Mouse (Mus musculus): ENCODE results near the gene Supt3. TPM values are rescaled to one million over a fixed set of nuclear protein-coding genes. Genes with fewer than 3 reads are reported as not detected.

The Supt3 gene
- polyA plus RNA-seq, 1 experiment = 12.6 TPM

GRCm38 (mm10) chr17:45056894-45057293 is 279.9 kb downstream of the Supt3 start:
- TF ChIP-seq CTCF (IDR thresholded peaks at IDR 0.05; ENCODE audit: control insufficient read depth, insufficient read depth, low read length) (no peak), POLR2A (IDR thresholded peaks at IDR 0.05; ENCODE audit: borderline replicate concordance, control insufficient read depth, low read depth, low read length) (no peak)
- no peak overlapping the region for H3K4me3 ChIP-seq (replicated peaks; ENCODE audit: control insufficient read depth, low read depth, low read length)
- WGBS = 60% methylated on average over 2 of the region's 2 CpGs
- H3K4me1 ChIP-seq (ENCODE audit: control insufficient read depth, insufficient read depth, low read length) = no peaks in the 10 kb centered on the region; the same call in 1 of the 2 replicates
- H3K27ac ChIP-seq (ENCODE audit: control insufficient read depth, insufficient read depth, low read depth, low read length, poor library complexity) = no peak overlapping the region

- Histone ChIP-seq H3K4me3 (replicated peaks; ENCODE audit: control insufficient read depth, low read depth, low read length) (no peak overlapping the region), H3K4me1 (ENCODE audit: control insufficient read depth, insufficient read depth, low read length) (no peaks in the 10 kb centered on the region; the same call in 1 of the 2 replicates), H3K27ac (ENCODE audit: control insufficient read depth, insufficient read depth, low read depth, low read length, poor library complexity) (no peak overlapping the region)
- TF ChIP-seq CTCF (IDR thresholded peaks at IDR 0.05; ENCODE audit: control insufficient read depth, insufficient read depth, low read length) (no peak), POLR2A (IDR thresholded peaks at IDR 0.05; ENCODE audit: borderline replicate concordance, control insufficient read depth, low read depth, low read length) (no peak)
- 82% methylated on average over 6 of the region's 6 CpGs for WGBS
Measured at GRCm38 (mm10) chr17:45057780-45058179, 280.8 kb downstream of the Supt3 start.

- WGBS = 81% methylated on average over 6 of the region's 6 CpGs
- no peak for TF ChIP-seq CTCF (IDR thresholded peaks at IDR 0.05; ENCODE audit: control insufficient read depth, insufficient read depth, low read length)
- TF ChIP-seq POLR2A (IDR thresholded peaks at IDR 0.05; ENCODE audit: borderline replicate concordance, control insufficient read depth, low read depth, low read length) = no peak
- Histone ChIP-seq H3K4me1 (ENCODE audit: control insufficient read depth, insufficient read depth, low read length) (no peaks in the 10 kb centered on the region; the same call in 1 of the 2 replicates), H3K4me3 (replicated peaks; ENCODE audit: control insufficient read depth, low read depth, low read length) (no peak overlapping the region), H3K27ac (ENCODE audit: control insufficient read depth, insufficient read depth, low read depth, low read length, poor library complexity) (no peak overlapping the region)
Measured at GRCm38 (mm10) chr17:45058566-45059363, 281.8 kb downstream of the Supt3 start.

- no peak for TF ChIP-seq POLR2A (IDR thresholded peaks at IDR 0.05; ENCODE audit: borderline replicate concordance, control insufficient read depth, low read depth, low read length)
- TF ChIP-seq CTCF (IDR thresholded peaks at IDR 0.05; ENCODE audit: control insufficient read depth, insufficient read depth, low read length) = no peak
- Histone ChIP-seq H3K4me3 (replicated peaks; ENCODE audit: control insufficient read depth, low read depth, low read length) (no peak overlapping the region), H3K4me1 (ENCODE audit: control insufficient read depth, insufficient read depth, low read length) (no peaks in the 10 kb centered on the region), H3K27ac (ENCODE audit: control insufficient read depth, insufficient read depth, low read depth, low read length, poor library complexity) (no peak overlapping the region)
- 83% methylated on average over 5 of the region's 5 CpGs for WGBS
Measured at GRCm38 (mm10) chr17:45063776-45064175, 286.8 kb downstream of the Supt3 start.

- H3K27ac ChIP-seq (ENCODE audit: control insufficient read depth, insufficient read depth, low read depth, low read length, poor library complexity) = no peak overlapping the region
Measured at GRCm38 (mm10) chr17:45065465-45065864, 288.5 kb downstream of the Supt3 start.

GRCm38 (mm10) chr17:45067441-45067840 is 290.5 kb downstream of the Supt3 start:
- Histone ChIP-seq H3K4me1 (ENCODE audit: control insufficient read depth, insufficient read depth, low read length) (no peaks in the 10 kb centered on the region), H3K27ac (ENCODE audit: control insufficient read depth, insufficient read depth, low read depth, low read length, poor library complexity) (no peak overlapping the region), H3K4me3 (replicated peaks; ENCODE audit: control insufficient read depth, low read depth, low read length) (no peak overlapping the region)
- 79% methylated on average over 3 of the region's 3 CpGs for WGBS
- no peak for TF ChIP-seq CTCF (IDR thresholded peaks at IDR 0.05; ENCODE audit: control insufficient read depth, insufficient read depth, low read length)
- TF ChIP-seq POLR2A (IDR thresholded peaks at IDR 0.05; ENCODE audit: borderline replicate concordance, control insufficient read depth, low read depth, low read length) = no peak

More at GRCm38 (mm10) chr17:45065465-45065864, 288.5 kb downstream of the Supt3 start:
- TF ChIP-seq POLR2A (IDR thresholded peaks at IDR 0.05; ENCODE audit: borderline replicate concordance, control insufficient read depth, low read depth, low read length) (no peak), CTCF (IDR thresholded peaks at IDR 0.05; ENCODE audit: control insufficient read depth, insufficient read depth, low read length) (no peak)
- H3K4me1 ChIP-seq (ENCODE audit: control insufficient read depth, insufficient read depth, low read length) = no peaks in the 10 kb centered on the region
- 79% methylated on average over 2 of the region's 2 CpGs for WGBS
- no peak overlapping the region for H3K4me3 ChIP-seq (replicated peaks; ENCODE audit: control insufficient read depth, low read depth, low read length)

GRCm38 (mm10) chr17:45068321-45068720 is 291.4 kb downstream of the Supt3 start:
- Histone ChIP-seq H3K4me1 (ENCODE audit: control insufficient read depth, insufficient read depth, low read length) (no peaks in the 10 kb centered on the region), H3K4me3 (replicated peaks; ENCODE audit: control insufficient read depth, low read depth, low read length) (no peak overlapping the region), H3K27ac (ENCODE audit: control insufficient read depth, insufficient read depth, low read depth, low read length, poor library complexity) (no peak overlapping the region)
- TF ChIP-seq POLR2A (IDR thresholded peaks at IDR 0.05; ENCODE audit: borderline replicate concordance, control insufficient read depth, low read depth, low read length) (no peak), CTCF (IDR thresholded peaks at IDR 0.05; ENCODE audit: control insufficient read depth, insufficient read depth, low read length) (no peak)
- 82% methylated on average over 7 of the region's 7 CpGs for WGBS

- Histone ChIP-seq H3K4me3 (replicated peaks; ENCODE audit: control insufficient read depth, low read depth, low read length) (no peak overlapping the region), H3K4me1 (ENCODE audit: control insufficient read depth, insufficient read depth, low read length) (no peaks in the 10 kb centered on the region), H3K27ac (ENCODE audit: control insufficient read depth, insufficient read depth, low read depth, low read length, poor library complexity) (no peak overlapping the region)
- TF ChIP-seq CTCF (IDR thresholded peaks at IDR 0.05; ENCODE audit: control insufficient read depth, insufficient read depth, low read length) (no peak), POLR2A (IDR thresholded peaks at IDR 0.05; ENCODE audit: borderline replicate concordance, control insufficient read depth, low read depth, low read length) (no peak)
- 78% methylated on average over 7 of the region's 7 CpGs for WGBS
Measured at GRCm38 (mm10) chr17:45072495-45073347, 295.8 kb downstream of the Supt3 start.
